Mouse (Mus musculus) stomach, embryonic 16.5 days (tissue): Measurements from ENCODE around the gene Psg27. TPM values are rescaled to one million over a fixed set of nuclear protein-coding genes. Genes with fewer than 3 reads are reported as not detected.
"Not testable (repeated sequence)": the region's sequence is repeated elsewhere in the genome, so short reads cannot be mapped to it uniquely, and the experiment has no call there.

Experiments
- ATAC-seq: fragments of 200-750 bp; cut with Nextera tagmentation; 2 replicates; pipeline ENCODE4 v1.8.0; 2017; ENCODE audit warnings: moderate number of reproducible peaks, moderate TSS enrichment; ENCODE audit not compliant: insufficient read depth, low FRiP score
- H3K27ac ChIP-seq: fragments of 300-500 bp; sonication (generic); 2 replicates; pipeline ENCODE4 v1.5.1; 2014; ENCODE audit warnings: low read length
- H3K27me3 ChIP-seq: fragments of 300-500 bp; sonication (generic); 2 replicates; pipeline ENCODE4 v1.6.1; 2014; ENCODE audit warnings: low read length, control low read depth, mixed read lengths; ENCODE audit not compliant: control insufficient read depth, insufficient read depth
- H3K36me3 ChIP-seq: fragments of 300-500 bp; sonication (generic); 2 replicates; pipeline ENCODE4 v1.6.1; 2014; ENCODE audit warnings: low read length; ENCODE audit not compliant: control insufficient read depth, insufficient read depth
- H3K4me1 ChIP-seq: fragments of 300-500 bp; sonication (generic); 2 replicates; pipeline ENCODE4 v1.6.1; 2014; ENCODE audit warnings: low read length, control low read depth, mixed read lengths; ENCODE audit not compliant: control insufficient read depth, insufficient read depth
- H3K4me2 ChIP-seq: fragments of 300-500 bp; sonication (generic); 2 replicates; pipeline ENCODE4 v1.6.1; 2014; ENCODE audit warnings: low read depth, low read length, mixed read lengths
- H3K4me3 ChIP-seq: fragments of 300-500 bp; sonication (generic); replicated peaks from 2 replicates; pipeline ENCODE4 v1.5.1; 2014; ENCODE audit warnings: mild to moderate bottlenecking, low read length
- H3K9ac ChIP-seq: fragments of 300-500 bp; sonication (generic); 2 replicates; pipeline ENCODE4 v1.6.1; 2014; ENCODE audit warnings: low read length
- H3K9me3 ChIP-seq: fragments of 300-500 bp; sonication (generic); replicated peaks from 2 replicates; pipeline ENCODE4 v1.6.1; 2016; ENCODE audit warnings: low read length, control low read depth; ENCODE audit not compliant: control insufficient read depth
- WGBS: fragments of 180-500 bp; shearing (Covaris S2); extraction: QIAGEN DNeasy Blood & Tissue Kit; methylation state at CpG from one replicate; pipeline ENCODE4 v1.1.7; 2014; 5-methylcytosine and 5-hydroxymethylcytosine counted together
- polyA plus RNA-seq: library from polyadenylated mRNA; unstranded; fragments of >200 nt; fragmentation: Nextera tagmentation; extraction: Ambion mirVana; gene quantifications from 2 replicates; pipeline ENCODE4 v1.2.1, GENCODE M21; 2015

Gene Psg27
- polyA plus RNA-seq = not detected in 2 replicates

DNA sequence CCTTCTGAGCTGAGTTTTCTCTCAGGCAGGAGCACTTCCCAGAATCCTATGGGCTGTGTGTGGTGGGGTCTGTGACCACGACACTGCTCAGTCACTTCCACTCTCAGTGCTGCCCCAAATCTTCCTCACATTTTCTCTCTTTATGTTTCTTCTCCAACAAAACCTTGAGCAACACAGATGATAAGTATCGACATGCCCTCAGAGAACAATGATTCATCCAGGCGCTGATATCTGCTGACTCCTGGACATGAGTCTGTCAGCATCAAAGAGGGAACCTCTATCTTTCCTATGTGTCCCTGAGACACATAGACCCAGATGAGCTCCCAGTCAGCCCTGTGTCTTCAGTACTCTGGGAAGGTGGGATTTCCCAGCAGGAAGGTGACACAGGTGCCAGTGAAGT lies at the start of gene Psg27:
TSS of gene Psg27 (minus strand) at position 101 of the 400 bp plus-strand sequence.
- no peak within 1 kb of the TSS for H3K9ac ChIP-seq
- no peaks in the 10 kb centered on the region for H3K4me1 ChIP-seq
- no peak for ATAC-seq
- WGBS = 81% methylated on average over 3 of the region's 3 CpGs
- H3K36me3 ChIP-seq = no peaks in the 10 kb centered on the region
- H3K27me3 ChIP-seq = no peaks in the 10 kb centered on the region
- no peak within 1 kb of the TSS for H3K4me2 ChIP-seq
- H3K9me3 ChIP-seq = no peaks in the 10 kb centered on the region
- no peak within 1 kb of the TSS for H3K27ac ChIP-seq
- no peak within 1 kb of the TSS for H3K4me3 ChIP-seq

- not testable (repeated sequence) for H3K4me1 ChIP-seq, H3K36me3 ChIP-seq, H3K9me3 ChIP-seq, H3K4me3 ChIP-seq, H3K4me2 ChIP-seq, H3K27ac ChIP-seq, ATAC-seq, H3K9ac ChIP-seq, H3K27me3 ChIP-seq
- WGBS = 41% methylated on average over 1 of the region's 2 CpGs
These were observed 49.3 kb upstream of the Psg27 start, which contains the start of gene Psg23 for GRCm38 (mm10) chr7:18616401-18616800. TSS of gene Psg23 (minus strand) at chr7:18616501.

DNA sequence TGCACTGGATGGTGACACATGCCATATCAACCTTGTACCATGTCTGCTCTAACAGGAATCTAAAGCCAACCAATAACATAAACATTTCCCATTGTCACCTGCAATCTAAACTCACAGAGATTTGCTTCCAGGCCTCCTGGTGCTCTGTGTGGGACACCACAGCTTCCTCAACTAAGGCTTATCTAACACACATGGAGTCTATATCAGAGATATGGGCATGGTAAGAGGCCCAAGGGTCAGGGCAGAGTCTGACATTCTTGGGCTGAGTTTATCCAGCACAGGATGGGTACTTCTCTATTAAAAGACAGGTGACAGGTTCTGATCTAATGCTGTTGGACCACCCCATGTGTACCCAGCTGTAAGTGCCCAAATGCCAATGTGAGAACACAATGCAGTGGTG lies 7.3 kb downstream of the Psg27 start:
- Histone ChIP-seq H3K9me3 (no peaks in the 10 kb centered on the region), H3K9ac (no peak overlapping the region), H3K4me1 (no peaks in the 10 kb centered on the region), H3K4me3 (no peak overlapping the region), H3K36me3 (no peaks in the 10 kb centered on the region), H3K27ac (no peak overlapping the region), H3K27me3 (no peaks in the 10 kb centered on the region), H3K4me2 (no peak overlapping the region)
- no peak for ATAC-seq

- H3K27me3 ChIP-seq, ATAC-seq, H3K27ac ChIP-seq, H3K4me1 ChIP-seq, H3K4me2 ChIP-seq, H3K9ac ChIP-seq, H3K9me3 ChIP-seq, H3K4me3 ChIP-seq, H3K36me3 ChIP-seq: not testable (repeated sequence)
- WGBS = 66% methylated on average over 3 of the region's 3 CpGs
These were observed 11.4 kb downstream of the Psg27 start for GRCm38 (mm10) chr7:18555751-18556150.

- Histone ChIP-seq H3K4me1 (no peaks in the 10 kb centered on the region), H3K27me3 (no peaks in the 10 kb centered on the region), H3K9me3 (no peaks in the 10 kb centered on the region), H3K4me2 (no peak overlapping the region), H3K27ac (peak overlapping the region; percentile 77), H3K9ac (no peak overlapping the region), H3K4me3 (no peak overlapping the region), H3K36me3 (no peaks in the 10 kb centered on the region)
- ATAC-seq = peak; percentile 95
- 31% methylated on average over 3 of the region's 3 CpGs for WGBS
These were observed 33.7 kb downstream of the Psg27 start for GRCm38 (mm10) chr7:18533420-18533819.

DNA sequence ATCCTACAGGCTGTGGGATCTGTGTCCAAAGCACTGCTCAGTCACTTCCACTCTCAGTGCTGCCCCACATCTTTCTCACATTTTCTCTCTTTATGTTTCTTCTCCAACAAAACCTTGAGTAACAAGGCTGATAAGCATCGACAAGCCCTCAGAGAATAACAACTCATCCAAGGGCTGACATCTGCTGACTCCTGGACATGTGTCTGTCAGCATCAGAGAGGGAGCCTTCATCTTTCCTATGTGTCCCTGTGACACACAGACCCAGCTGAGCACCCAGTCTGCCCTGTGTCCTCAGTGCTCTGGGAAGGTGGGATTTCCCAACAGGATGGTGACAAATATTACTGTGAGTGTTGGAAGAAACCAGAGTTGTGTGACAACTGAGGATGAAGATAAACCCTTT lies 34.9 kb downstream of the Psg27 start, which contains the start of gene Psg25:
TSS of gene Psg25 (minus strand) at position 101 of the 400 bp plus-strand sequence.
- no peaks in the 10 kb centered on the region for H3K27me3 ChIP-seq
- ATAC-seq = no peak
- H3K9me3 ChIP-seq = no peaks in the 10 kb centered on the region
- H3K4me2 ChIP-seq = no peak within 1 kb of the TSS
- H3K36me3 ChIP-seq = no peaks in the 10 kb centered on the region
- no peak within 1 kb of the TSS for H3K9ac ChIP-seq
- peak within 1 kb of the TSS; percentile 77 for H3K27ac ChIP-seq
- 94% methylated on average over 1 of the region's 1 CpGs for WGBS
- no peak within 1 kb of the TSS for H3K4me3 ChIP-seq
- H3K4me1 ChIP-seq = no peaks in the 10 kb centered on the region

GRCm38 (mm10) chr7:18524668-18525067 lies 42.4 kb downstream of the Psg27 start:
- no peak overlapping the region for H3K4me3 ChIP-seq
- 90% methylated on average over 8 of the region's 8 CpGs for whole genome bisulfite sequencing
- H3K9me3 ChIP-seq = no peaks in the 10 kb centered on the region
- ATAC-seq = no peak
- H3K4me1 ChIP-seq = no peaks in the 10 kb centered on the region
- no peak overlapping the region for H3K9ac ChIP-seq
- H3K36me3 ChIP-seq = no peaks in the 10 kb centered on the region
- no peaks in the 10 kb centered on the region for H3K27me3 ChIP-seq
- no peak overlapping the region for H3K4me2 ChIP-seq
- no peak overlapping the region for H3K27ac ChIP-seq

GRCm38 (mm10) chr7:18512848-18513247 lies 54.3 kb downstream of the Psg27 start:
- H3K9me3 ChIP-seq, ATAC-seq, H3K36me3 ChIP-seq, H3K4me2 ChIP-seq, H3K9ac ChIP-seq, H3K27me3 ChIP-seq, H3K27ac ChIP-seq, H3K4me3 ChIP-seq, H3K4me1 ChIP-seq: not testable (repeated sequence)

GRCm38 (mm10) chr7:18512417-18512816 lies 54.7 kb downstream of the Psg27 start:
- ATAC-seq, H3K9ac ChIP-seq, H3K27me3 ChIP-seq, H3K27ac ChIP-seq, H3K9me3 ChIP-seq, H3K36me3 ChIP-seq, H3K4me3 ChIP-seq, H3K4me1 ChIP-seq, H3K4me2 ChIP-seq: not testable (repeated sequence)
- WGBS = 31% methylated on average over 2 of the region's 2 CpGs

DNA sequence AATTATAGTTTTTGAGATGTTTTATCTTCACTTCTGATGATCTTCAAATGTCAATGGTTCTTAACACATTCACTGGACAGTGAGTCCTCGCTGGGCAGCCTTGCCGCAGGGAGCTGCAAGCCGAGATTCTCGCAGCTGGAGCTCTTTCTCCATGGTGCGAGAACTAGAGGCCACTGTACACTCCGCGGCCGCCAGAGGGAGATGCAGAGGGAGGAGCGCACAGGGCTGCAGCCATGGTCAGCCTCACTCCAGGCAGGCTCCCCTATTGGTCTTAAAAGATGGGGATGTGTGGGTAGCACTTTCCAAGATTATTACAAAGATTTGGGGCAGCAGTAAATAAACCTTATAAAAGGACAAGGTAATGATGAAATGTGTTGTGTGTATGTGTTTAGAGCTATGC lies 55.6 kb downstream of the Psg27 start:
- H3K9me3 ChIP-seq = no peaks in the 10 kb centered on the region
- H3K4me3 ChIP-seq = no peak overlapping the region
- H3K27ac ChIP-seq = no peak overlapping the region
- no peak overlapping the region for H3K9ac ChIP-seq
- H3K27me3 ChIP-seq = no peaks in the 10 kb centered on the region
- H3K4me2 ChIP-seq = no peak overlapping the region
- H3K36me3 ChIP-seq = no peaks in the 10 kb centered on the region
- 18% methylated on average over 9 of the region's 9 CpGs for WGBS
- ATAC-seq = 0 out of 2 replicates have a peak, but pooled peaks have one; percentile 62
- H3K4me1 ChIP-seq = no peaks in the 10 kb centered on the region
